Mouse (Mus musculus) embryo, embryonic 11.5 days (tissue): ENCODE results near the gene Rnaseh2b.

ENCODE experiments used
- DNase-seq: peaks from one replicate; pipeline ENCODE4 v3.0.0-alpha.2; 2012; ENCODE audit warnings: low read depth, low spot score

Rnaseh2b gene

DNA sequence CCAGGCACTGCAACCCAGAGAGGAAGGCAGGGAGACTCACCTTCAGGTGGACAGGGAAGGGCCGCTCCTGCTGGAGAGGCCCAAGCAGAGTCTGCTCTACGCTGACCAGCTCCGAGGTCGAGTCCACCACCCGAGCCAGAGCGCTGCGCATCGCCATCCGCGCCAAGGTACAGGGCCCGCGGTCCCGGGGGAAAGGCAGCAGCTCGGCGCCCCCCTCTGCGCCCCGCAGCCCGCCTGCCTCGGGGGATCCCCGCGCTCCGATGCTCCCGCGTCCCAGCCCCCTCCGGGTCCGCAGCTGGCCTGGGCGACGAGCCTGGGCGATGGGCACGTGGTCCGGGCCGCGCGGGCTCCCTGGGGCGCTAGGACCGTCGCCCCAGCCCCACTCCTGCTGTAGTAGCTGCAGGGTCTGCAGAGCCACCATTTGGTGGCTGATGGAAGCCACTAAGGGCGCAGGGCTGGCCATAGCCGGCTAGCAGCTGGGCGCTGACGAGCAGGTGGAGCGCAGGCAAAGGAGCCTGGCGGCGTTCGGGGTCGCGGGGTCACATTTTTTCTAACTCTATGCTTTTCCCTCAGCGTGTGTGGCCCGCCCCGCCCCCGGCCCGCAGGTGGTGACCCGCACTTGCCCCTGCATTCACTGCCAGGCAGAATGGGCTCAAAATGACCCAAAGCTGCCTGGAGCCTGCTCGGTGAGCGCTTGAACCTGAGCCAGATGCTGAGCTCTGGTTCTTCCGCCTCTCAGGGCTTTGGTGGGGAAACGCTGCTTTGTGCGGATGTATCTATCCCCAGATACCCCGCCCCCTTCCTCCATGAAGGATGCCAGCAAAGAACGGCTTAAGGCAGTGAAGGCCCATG lies at the start of gene Rnaseh2b, which contains the start of gene Dleu7:
Gene Rnaseh2b (plus strand): TSS at position 102 of the 852 bp plus-strand sequence.
Gene Dleu7 (minus strand): TSS at position 560 of the 852 bp plus-strand sequence.
- peak; percentile 58 for DNase-seq

DNA sequence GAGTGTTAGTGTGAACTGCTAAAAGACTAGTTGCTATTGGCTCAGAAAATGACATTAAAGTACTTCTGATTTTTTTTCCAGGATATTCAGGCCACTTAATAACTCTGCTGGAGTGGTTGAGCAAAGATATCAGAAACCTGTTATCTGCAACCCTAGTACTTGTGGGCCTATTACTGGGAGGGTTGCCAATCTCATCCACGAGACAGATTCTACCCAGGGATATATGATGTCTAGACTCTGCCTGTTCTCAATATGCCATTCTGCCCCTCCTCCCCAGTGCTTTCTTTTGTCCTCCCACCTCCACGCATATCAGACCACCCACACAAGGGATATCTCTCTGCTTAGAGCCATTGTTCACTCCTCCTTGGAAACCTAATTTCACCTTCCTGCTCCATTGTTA lies 48.9 kb upstream of the Rnaseh2b start:
- DNase-seq: no peak

DNA sequence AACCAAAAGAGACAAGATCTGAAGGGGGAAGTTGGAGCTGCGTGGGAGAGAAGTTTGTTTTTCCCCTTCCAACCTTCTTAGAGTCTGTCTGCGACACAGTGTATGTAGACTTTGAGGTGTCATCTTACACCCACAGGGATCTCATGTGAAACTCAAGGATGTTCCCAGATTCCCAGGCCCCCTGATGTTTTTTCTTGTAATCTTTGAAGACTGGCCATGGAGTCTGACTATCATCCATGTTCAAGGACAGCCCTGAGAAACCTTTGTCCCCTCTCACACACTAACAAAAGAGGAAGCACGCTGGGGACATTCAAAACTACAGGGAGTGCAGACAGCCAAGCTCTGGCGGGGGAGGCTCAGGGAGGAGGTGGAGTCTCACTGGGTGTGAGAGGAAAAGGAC lies 46.8 kb upstream of the Rnaseh2b start:
- no peak for DNase-seq

GRCm38 (mm10) chr14:62248345-62248744 lies 44.0 kb upstream of the Rnaseh2b start:
- DNase-seq: no peak

DNA sequence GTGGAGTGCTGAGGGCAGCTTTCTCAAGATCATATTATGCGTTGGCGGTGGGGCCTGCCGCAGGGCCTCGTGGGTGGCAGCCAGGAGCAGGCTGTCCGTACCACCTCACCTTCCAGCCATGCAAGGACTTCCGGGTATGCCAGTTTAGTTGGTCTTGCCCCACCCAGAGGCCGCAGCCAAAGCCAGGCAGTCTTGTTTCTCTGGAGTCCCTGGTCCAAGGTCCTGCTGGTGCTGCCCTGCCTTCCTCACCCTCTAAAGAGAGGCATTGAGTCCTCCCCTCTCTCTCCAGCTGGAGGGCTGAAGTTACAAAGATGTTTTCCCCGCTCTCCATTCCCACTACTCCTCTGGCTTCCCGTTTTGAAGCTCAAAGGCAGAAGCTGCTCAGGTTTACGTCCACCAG lies 43.6 kb upstream of the Rnaseh2b start:
- no peak for DNase-seq

DNA sequence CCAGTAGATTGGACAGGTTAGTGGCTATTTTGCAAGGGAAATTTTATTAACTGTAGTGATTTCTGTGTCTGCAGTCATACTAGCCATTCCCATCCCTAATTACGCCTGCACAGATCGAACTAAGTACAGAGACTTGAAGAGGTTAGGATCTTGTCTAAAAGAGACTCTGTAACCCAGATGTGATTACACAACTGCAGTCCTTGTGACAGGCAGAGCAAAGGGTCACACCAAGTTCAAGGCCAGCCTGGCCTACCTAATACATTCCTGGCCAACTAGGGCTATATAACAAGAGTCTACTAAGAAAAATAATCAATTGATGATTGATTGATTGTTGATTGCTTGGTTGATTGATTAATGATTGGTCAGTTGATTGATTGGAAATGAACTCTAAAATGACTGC lies 43.1 kb upstream of the Rnaseh2b start:
- no peak for DNase-seq

DNA sequence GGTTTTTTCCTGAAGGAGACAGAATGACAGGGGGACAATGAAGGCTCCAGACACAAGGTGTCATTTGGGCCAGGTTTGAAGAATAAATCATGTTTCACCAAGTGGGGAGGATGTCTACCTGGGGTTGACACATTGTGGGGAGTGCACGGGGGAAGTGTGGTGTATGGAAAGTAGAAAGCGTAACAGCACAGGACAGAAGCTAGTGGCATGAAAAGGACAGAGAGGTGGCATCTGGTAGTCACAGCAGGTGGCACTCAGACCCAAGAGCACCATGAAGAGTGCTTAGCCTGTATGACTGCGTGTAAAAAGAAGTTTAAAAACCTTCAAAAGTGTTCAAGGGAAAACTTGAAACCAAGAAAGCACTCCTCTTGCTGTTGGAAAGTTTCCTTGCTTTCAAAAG lies 42.3 kb upstream of the Rnaseh2b start:
- DNase-seq: no peak

GRCm38 (mm10) chr14:62251999-62252398 lies 40.4 kb upstream of the Rnaseh2b start:
- peak; percentile 71 for DNase-seq

- no peak for DNase-seq
These were observed 38.0 kb upstream of the Rnaseh2b start for GRCm38 (mm10) chr14:62254371-62254770.

GRCm38 (mm10) chr14:62256066-62256465 lies 36.3 kb upstream of the Rnaseh2b start:
- no peak for DNase-seq

- DNase-seq: no peak
These were observed 34.3 kb upstream of the Rnaseh2b start for GRCm38 (mm10) chr14:62258125-62258524.

DNA sequence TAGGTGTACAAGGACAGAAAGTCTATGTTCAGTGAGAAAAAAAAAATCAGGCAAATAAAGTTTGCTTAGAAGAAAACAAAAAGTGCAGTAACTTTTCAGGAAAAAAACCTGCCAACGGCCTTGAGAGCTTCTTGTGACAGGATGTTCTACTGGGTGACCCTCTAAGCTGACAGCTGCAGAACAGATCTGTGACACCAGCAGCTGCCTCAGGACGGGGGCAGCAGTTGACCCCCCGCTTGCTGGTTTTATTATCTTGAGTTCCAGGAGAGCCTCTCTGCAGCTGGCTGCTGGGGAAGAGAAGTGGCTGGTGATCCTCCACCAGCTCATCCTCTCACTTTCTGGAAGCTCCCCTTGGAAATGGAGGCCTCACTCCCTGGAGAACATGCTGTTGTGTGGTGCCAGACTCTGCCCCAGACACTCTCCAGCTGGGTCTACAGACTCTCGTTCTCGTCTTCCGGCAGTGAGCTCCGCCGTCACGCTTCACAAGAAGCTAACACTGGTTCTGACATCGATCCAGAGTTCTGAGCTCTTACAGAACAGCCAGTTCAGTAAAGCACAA lies 33.3 kb upstream of the Rnaseh2b start:
- DNase-seq: no peak

GRCm38 (mm10) chr14:62270698-62271396 lies 21.5 kb upstream of the Rnaseh2b start:
- DNase-seq: no peak

GRCm38 (mm10) chr14:62273604-62274003 lies 18.8 kb upstream of the Rnaseh2b start:
- DNase-seq: no peak

- DNase-seq: no peak
These were observed 9.4 kb upstream of the Rnaseh2b start for GRCm38 (mm10) chr14:62282974-62283373.

DNA sequence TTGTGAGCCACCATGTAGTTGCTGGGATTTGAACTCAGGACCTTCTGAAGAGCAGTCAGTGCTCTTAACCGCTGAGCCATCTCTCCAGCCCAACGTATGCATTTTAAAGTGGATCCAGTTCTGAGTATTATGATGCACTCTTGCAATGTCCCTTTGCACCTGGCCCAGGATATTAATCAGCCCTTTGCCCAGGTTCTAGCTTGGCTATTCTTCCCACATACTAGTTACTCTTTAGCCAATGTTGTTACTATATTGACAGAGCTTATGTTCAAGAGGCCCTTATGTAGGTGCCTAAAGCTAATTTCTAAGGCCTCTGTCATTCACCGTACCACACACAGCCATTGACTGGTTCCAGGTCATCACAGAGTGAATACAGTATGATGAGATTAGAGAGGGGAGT lies 3.7 kb upstream of the Rnaseh2b start:
- no peak for DNase-seq

DNA sequence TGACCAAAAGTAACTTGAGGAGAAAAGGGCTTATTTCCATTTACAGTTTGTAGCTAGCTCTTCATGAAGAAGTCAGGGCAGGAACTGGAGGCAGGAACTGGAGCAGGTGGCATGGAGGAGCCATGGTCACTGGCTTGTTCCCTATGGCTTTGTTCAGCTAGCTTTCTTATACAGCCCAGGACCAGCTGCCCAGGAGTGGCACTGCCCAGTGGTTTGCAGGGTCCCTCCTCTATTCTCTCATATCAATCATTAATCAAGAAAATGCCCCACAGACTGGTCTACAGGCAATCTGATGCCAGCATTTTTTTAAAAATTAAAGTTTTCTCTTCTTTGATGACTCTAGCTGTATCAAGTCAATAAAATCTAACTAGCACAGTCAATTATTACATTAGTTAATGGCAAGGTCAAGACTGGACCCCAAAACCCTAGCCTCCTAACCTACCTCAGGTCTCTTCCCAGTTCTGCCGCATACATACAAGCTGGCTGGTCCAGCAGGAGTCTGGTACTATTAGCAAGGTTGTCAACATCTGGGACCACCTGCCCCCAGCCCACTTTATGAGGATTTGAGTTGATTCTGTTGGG lies 892 bp upstream of the Rnaseh2b start:
- no peak for DNase-seq

GRCm38 (mm10) chr14:62292166-62292487 lies 262 bp upstream of the Rnaseh2b start:
- no peak for DNase-seq

DNA sequence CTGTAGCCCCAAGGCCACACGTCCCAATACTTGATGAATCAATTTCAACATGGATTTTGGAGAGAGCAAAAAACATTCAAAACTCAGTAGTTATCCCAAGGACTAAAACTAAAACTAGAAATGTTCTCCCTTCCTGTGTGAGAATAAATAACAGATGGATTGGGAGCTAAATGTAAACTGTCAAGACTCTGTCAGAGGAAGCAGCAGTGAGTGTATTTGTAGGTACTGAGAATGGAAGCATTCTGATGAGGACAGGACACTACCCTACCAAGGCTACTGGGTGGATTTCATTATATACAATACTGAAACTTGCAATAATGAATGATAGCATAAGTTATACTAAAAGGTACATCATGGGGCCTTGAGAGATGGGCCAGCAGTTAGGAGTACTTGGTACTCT lies 6.4 kb downstream of the Rnaseh2b start:
- DNase-seq: no peak

DNA sequence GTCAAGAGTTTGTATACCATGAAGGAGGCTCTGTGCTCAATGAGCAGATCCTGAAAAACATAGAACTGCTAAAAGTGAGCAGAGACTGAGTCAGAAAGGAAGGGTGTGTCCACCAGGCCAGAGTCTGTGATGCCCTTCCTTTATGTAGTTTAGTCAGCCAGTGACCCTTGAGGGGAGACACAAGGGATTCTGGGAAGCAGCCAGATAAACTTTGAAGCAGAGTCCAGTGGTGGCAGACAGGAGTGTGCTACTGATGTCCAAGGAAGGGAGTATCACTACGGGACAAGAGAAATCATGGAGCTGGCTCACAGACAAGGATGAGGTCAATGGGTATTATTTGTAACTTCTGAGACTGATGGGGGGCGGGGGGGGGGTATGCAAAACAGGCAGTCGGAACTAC lies 7.6 kb downstream of the Rnaseh2b start:
- DNase-seq: no peak

- no peak for DNase-seq
These were observed 15.2 kb downstream of the Rnaseh2b start for GRCm38 (mm10) chr14:62307555-62307954.

DNA sequence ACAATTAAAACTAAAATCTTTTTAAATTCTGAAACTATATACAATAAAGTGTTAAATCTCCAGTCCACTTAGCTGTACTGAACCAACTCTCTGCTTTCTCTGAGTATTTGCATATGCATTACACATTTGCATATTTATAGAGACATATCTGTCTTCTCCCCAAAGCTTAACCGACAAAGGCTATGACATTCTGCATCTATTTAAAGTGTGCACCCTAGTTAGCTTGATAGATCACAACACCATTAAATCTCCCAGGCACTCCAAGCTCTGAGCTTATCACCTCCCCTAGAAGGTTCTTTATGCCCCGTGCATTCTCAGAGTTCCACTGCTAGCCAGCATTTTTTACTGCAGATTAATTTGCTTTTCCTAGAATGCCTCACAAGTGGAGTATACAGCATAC lies 16.6 kb downstream of the Rnaseh2b start:
- DNase-seq: no peak
